Mouse (Mus musculus) heart, adult 8-10 months (tissue): ENCODE results near the gene Palld. TPM values are rescaled to one million over a fixed set of nuclear protein-coding genes. Genes with fewer than 3 reads are reported as not detected.

Experiments
- DNase-seq: peaks from one replicate; pipeline ENCODE4 v3.0.0; 2022; ENCODE audit warnings: low spot score
- total RNA-seq, 4 experiments: library from RNA; stranded (reverse); gene quantifications; 2 replicates each; pipeline ENCODE4 v1.2.4; 2022

Gene Palld
- total RNA-seq, 4 experiments from 2014 or later, result 172 to 203 (median 189) TPM

DNA sequence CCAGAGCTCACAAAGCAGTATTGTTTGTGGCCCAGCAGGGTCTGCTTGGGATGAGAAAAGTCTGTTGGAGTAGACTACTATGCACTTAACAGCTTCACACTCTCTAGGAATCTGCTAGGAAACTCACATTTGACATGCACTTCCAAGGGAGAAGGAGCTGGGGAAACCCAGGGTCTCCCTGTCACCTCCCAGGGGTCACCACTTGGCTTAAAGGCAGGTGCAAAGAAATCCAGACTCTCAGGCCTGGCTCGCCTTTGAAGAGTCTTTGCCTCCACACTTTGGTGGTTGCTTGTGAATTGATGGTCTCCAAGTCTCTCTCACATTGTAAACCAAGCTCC lies 272.9 kb downstream of the Palld start:
- DNase-seq, result no peak

DNA sequence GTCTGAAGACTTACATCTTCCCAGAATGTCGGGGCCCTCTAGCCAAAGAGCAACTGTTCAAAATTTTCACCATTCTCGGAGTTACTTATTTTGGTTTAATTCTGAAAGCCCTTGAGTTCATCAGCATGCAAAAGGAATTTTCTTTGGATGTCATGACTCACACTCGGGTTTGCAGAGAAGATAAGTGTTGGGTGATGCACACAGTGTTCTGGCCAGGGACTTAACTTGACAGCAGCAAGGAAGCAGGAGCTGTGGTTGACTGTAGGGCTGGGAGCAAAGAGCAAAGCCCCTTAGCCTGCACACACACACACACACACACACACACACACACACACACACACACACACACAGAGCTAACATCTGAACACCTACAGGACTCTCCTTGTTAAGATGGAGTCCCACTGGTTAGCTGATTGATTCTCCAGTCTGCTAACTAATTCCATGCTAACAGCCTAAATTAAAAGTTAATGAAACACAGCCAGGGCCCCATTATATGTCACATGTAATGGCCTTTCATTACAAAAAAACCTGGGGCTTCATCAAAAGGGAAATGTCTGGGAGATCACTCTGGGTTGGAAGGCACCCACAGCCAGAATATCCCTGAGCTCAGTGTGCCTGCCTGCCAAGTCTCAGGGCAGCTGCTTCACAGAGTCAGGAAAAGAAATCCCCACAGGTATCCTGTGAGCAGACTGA lies 273.4 kb downstream of the Palld start:
- no peak for DNase-seq

- DNase-seq, result no peak
These were observed 276.1 kb downstream of the Palld start for GRCm38 (mm10) chr8:61626246-61626952.

GRCm38 (mm10) chr8:61625656-61626210 lies 276.8 kb downstream of the Palld start:
- no peak for DNase-seq

DNA sequence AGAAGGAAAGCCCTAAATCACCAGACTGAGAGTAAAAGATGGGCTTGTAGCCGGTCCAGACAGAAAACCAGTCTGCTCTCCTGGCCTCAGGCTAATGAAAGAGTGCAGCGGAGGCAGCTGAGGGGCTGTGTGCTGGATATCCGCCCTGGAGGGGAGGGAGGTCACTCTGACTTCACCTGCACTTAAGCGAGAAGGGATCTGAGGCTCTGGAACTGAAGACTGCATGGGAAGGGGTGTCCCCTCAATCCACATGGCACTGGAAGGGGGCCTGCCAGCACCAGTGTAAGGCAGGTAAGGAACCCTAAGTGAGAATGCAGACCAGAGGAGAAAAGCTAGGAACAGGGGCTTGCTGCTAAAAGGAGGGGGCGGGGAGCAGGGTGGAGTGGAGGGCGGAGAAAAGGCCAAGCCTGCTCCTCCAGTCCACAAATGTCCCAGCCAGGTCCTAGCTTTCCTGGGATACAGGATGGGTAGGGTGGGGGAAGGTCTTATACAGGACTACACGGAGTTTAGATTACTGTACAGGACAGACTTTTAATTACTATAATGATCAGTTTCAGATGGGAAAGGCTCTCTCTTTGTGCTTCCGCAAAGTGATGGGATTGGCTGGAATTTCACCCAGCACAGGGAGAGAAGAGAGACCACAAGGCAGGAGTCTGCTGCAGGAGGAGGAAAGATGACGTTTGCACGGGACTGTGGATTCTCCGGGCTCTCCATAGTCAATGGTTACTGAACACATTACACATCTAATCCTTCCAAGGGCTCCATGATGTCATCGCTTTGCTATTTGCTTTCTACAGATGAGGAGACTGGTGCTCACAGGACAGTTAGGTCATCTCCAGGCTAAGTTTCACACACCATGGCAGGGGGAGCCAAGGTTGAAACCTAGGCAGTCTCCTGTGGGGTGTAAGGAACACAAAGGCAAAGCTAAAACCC lies 278.7 kb downstream of the Palld start:
- no peak for DNase-seq

- no peak for DNase-seq
These were observed 281.2 kb downstream of the Palld start for GRCm38 (mm10) chr8:61621300-61621699.

DNA sequence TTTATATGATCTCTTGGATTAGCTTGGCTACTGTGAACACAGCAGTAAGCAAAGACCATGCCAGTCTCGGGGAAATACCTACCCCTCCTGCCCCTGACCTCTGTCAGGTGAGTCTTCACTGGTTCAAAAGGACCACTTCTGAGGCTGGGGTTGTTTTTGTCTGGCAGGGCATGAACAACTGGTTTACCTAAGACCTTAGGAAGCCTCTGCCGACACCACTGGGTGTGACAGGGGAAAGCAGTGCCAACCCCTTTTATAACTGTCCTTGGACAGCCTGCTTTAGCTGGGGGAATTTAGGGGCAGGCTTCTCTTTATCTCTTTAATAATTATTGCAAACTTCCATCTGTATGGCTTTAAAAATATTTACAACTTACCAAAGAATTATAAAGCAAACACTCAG lies 284.8 kb downstream of the Palld start:
- DNase-seq, result peak; percentile 50

GRCm38 (mm10) chr8:61617049-61617448 lies 285.4 kb downstream of the Palld start:
- no peak for DNase-seq

- peak; percentile 39 for DNase-seq
These were observed 286.5 kb downstream of the Palld start for GRCm38 (mm10) chr8:61615711-61616697.

DNA sequence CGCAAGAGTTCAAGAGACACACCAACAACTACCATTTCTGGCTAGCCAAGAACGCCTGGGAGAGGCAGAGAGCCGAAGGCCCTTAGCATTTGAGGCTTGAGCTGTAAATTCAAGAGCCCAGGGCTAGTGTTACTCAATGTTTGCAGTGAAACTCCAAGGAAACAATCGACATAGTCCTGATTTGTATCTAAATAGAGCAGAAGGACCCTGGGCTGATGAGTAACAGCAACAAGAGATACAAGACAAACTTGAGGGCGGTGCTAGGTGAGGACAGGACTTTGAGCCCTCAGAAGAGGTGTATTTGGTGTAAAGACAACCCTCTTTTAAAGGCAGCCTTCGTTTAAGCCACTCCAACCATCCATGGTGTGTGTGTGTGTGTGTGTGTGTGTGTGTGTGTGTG lies 290.7 kb downstream of the Palld start:
- DNase-seq, result no peak

DNA sequence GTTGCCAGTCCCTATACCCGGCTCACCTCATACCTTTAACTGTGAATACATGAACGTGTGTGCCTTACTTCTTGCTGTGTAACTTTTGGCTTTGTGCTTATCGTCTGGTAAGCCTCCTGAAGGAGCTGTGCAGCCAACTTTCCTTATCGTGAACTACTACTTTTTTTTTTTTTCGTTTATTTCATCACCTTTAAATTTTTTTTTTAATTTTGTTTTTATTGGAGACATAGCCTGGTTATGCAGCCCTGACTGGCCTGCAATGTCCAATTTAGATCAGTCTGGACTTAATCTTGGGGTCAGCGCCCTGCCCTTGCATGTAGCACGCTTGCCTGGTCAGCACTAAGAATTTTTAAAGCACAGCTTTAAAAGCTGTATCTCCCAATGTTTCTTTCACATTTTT lies 291.4 kb downstream of the Palld start:
- no peak for DNase-seq

GRCm38 (mm10) chr8:61610546-61610945 lies 291.9 kb downstream of the Palld start:
- peak; percentile 48 for DNase-seq

GRCm38 (mm10) chr8:61607463-61607813 lies 295.1 kb downstream of the Palld start:
- no peak for DNase-seq

GRCm38 (mm10) chr8:61606795-61607462 lies 295.6 kb downstream of the Palld start:
- DNase-seq, result peak; percentile 59

DNA sequence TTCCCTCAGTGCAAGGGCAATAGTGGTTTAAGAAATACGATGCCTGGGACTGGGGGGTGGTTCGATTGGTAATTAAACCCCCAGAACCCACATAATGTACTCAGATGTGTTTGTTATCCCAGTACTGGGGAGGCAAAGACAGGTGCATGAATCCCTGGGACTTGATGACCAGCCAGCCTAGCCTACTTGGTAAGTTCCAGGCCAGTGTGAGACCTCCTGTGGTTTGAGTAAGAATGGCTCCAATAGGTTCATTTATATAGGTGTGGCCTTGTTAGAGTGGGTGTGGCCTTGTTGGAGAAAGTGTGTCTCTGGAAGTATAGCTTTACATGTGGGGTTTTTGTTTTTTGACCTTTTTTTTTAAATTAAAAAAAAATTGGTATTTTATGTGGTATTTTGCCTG lies 297.6 kb downstream of the Palld start:
- DNase-seq, result no peak

DNA sequence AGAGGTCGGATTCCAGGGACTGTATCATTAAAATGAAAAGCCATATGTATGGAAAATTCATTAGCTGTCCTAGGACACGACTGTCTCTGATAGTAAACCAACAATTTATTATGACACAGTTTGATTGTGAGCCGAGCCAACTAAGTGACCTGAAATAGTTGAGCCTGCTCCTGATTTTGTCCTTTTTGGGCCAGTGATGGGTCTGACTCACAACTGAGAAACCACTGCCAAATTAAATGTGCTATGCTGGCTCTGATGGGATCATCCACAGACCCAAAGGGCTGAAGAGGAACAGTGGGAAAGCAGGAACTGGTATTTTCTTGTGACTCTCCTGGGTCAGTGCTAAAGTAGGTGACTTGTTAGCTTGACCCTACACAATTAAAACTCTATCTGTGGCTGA lies 305.6 kb downstream of the Palld start:
- DNase-seq, result no peak

- DNase-seq, result no peak
These were observed 311.0 kb downstream of the Palld start for GRCm38 (mm10) chr8:61591446-61591845.

- DNase-seq, result peak; percentile 87
These were observed 311.7 kb downstream of the Palld start for GRCm38 (mm10) chr8:61590551-61591431.

DNA sequence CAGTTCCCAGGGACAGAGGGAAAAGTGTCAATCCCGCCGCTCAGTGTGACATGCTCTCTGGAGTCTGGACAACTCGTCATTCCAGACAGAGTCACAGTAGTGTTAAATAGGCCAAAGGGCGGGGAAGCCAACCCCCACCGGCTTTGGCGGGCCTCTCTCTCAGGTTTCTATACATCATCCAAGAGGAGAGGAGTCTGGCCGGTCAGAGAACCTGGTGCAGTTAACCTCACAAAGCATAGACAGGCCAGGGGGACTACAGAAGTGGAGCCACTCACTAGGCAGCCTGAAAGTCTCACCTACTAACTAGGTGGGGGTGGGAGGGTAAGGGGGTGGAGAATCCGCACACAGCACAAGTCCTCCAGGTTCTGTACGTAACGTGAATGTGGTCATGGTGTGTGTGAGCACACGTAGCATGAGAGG lies 312.5 kb downstream of the Palld start:
- peak; percentile 25 for DNase-seq
